Mouse (Mus musculus): ENCODE measurements around the gene Olfr1046. TPM values are rescaled to one million over a fixed set of nuclear protein-coding genes. Genes with fewer than 3 reads are reported as not detected.
"Not testable (repeated sequence)": the region's sequence is repeated elsewhere in the genome, so short reads cannot be mapped to it uniquely, and the experiment has no call there.

Gene Olfr1046
- not detected in 2 replicates for polyA plus RNA-seq (2014; fragmentation: Nextera tagmentation; extraction: Ambion mirVana)

- H3K27ac ChIP-seq (ENCODE audit: low read depth, low read length): no peak within 1 kb of the TSS
- 64% methylated on average over 2 of the region's 2 CpGs for WGBS (ENCODE audit: insufficient replicate concordance)
- no peak for ATAC-seq (replicated peaks; ENCODE audit: insufficient number of reproducible peaks, low FRiP score, low TSS enrichment)
Observed at GRCm38 (mm10) chr2:86219214-86219613, at the start of gene Olfr1046. Olfr1046 (minus strand) TSS chr2:86219314.

GRCm38 (mm10) chr2:86258228-86258627 is 39.1 kb upstream of the Olfr1046 start, which contains the start of gene Olfr1049:
Olfr1049 (minus strand) TSS chr2:86258328.
- H3K4me2 ChIP-seq; H3K27me3 ChIP-seq (ENCODE audit: control insufficient read depth, insufficient read depth, low read length); H3K9ac ChIP-seq (ENCODE audit: low read depth, low read length); H3K9me3 ChIP-seq (replicated peaks; ENCODE audit: control insufficient read depth, low read length); H3K36me3 ChIP-seq (ENCODE audit: control insufficient read depth, insufficient read depth, low read length); H3K27ac ChIP-seq (ENCODE audit: low read depth, low read length); ATAC-seq (replicated peaks; ENCODE audit: insufficient number of reproducible peaks, low FRiP score, low TSS enrichment); H3K4me1 ChIP-seq (ENCODE audit: control insufficient read depth, insufficient read depth, low read length); H3K4me3 ChIP-seq (ENCODE audit: low read depth, low read length): not testable (repeated sequence)

More at GRCm38 (mm10) chr2:86219214-86219613, at the start of gene Olfr1046:
- Histone ChIP-seq H3K9me3 (replicated peaks; ENCODE audit: control insufficient read depth, low read length) (no peaks in the 10 kb centered on the region), H3K36me3 (ENCODE audit: control insufficient read depth, insufficient read depth, low read length) (no peaks in the 10 kb centered on the region), H3K4me2 (no peak within 1 kb of the TSS), H3K4me3 (ENCODE audit: low read depth, low read length) (no peak within 1 kb of the TSS), H3K27me3 (ENCODE audit: control insufficient read depth, insufficient read depth, low read length) (no peaks in the 10 kb centered on the region), H3K4me1 (ENCODE audit: control insufficient read depth, insufficient read depth, low read length) (no peaks in the 10 kb centered on the region), H3K9ac (ENCODE audit: low read depth, low read length) (no peak within 1 kb of the TSS)

GRCm38 (mm10) chr2:86240189-86240588 is 21.1 kb upstream of the Olfr1046 start, which contains the start of gene Olfr1048:
Olfr1048 (minus strand) TSS chr2:86240289.
- Histone ChIP-seq H3K4me3 (ENCODE audit: low read depth, low read length) (no peak within 1 kb of the TSS), H3K9ac (ENCODE audit: low read depth, low read length) (no peak within 1 kb of the TSS), H3K36me3 (ENCODE audit: control insufficient read depth, insufficient read depth, low read length) (no peaks in the 10 kb centered on the region), H3K4me2 (no peak within 1 kb of the TSS), H3K4me1 (ENCODE audit: control insufficient read depth, insufficient read depth, low read length) (no peaks in the 10 kb centered on the region), H3K27me3 (ENCODE audit: control insufficient read depth, insufficient read depth, low read length) (no peaks in the 10 kb centered on the region), H3K27ac (ENCODE audit: low read depth, low read length) (no peak within 1 kb of the TSS), H3K9me3 (replicated peaks; ENCODE audit: control insufficient read depth, low read length) (no peaks in the 10 kb centered on the region)
- no peak for ATAC-seq (replicated peaks; ENCODE audit: insufficient number of reproducible peaks, low FRiP score, low TSS enrichment)

- Histone ChIP-seq H3K36me3 (ENCODE audit: control insufficient read depth, insufficient read depth, low read length) (no peaks in the 10 kb centered on the region), H3K9me3 (replicated peaks; ENCODE audit: control insufficient read depth, low read length) (no peaks in the 10 kb centered on the region), H3K4me3 (ENCODE audit: low read depth, low read length) (no peak within 1 kb of the TSS), H3K4me1 (ENCODE audit: control insufficient read depth, insufficient read depth, low read length) (no peaks in the 10 kb centered on the region), H3K4me2 (no peak within 1 kb of the TSS), H3K27me3 (ENCODE audit: control insufficient read depth, insufficient read depth, low read length) (no peaks in the 10 kb centered on the region), H3K27ac (ENCODE audit: low read depth, low read length) (no peak within 1 kb of the TSS), H3K9ac (ENCODE audit: low read depth, low read length) (no peak within 1 kb of the TSS)
- 81% methylated on average over 1 of the region's 1 CpGs for WGBS (ENCODE audit: insufficient replicate concordance)
- no peak for ATAC-seq (replicated peaks; ENCODE audit: insufficient number of reproducible peaks, low FRiP score, low TSS enrichment)
Observed at GRCm38 (mm10) chr2:86231301-86231700, 12.2 kb upstream of the Olfr1046 start, which contains the start of gene Olfr1047. Olfr1047 (minus strand) TSS chr2:86231401.

GRCm38 (mm10) chr2:86202909-86203308 is 16.2 kb downstream of the Olfr1046 start, which contains the start of gene Olfr1045:
Olfr1045 (minus strand) TSS chr2:86203009.
- ATAC-seq (replicated peaks; ENCODE audit: insufficient number of reproducible peaks, low FRiP score, low TSS enrichment): no peak
- no peak within 1 kb of the TSS for H3K27ac ChIP-seq (ENCODE audit: low read depth, low read length)
- H3K4me3 ChIP-seq (ENCODE audit: low read depth, low read length): no peak within 1 kb of the TSS
- no peaks in the 10 kb centered on the region for H3K4me1 ChIP-seq (ENCODE audit: control insufficient read depth, insufficient read depth, low read length)
- no peaks in the 10 kb centered on the region for H3K27me3 ChIP-seq (ENCODE audit: control insufficient read depth, insufficient read depth, low read length)
- no peaks in the 10 kb centered on the region for H3K36me3 ChIP-seq (ENCODE audit: control insufficient read depth, insufficient read depth, low read length)
- no peak within 1 kb of the TSS for H3K4me2 ChIP-seq
- no peaks in the 10 kb centered on the region for H3K9me3 ChIP-seq (replicated peaks; ENCODE audit: control insufficient read depth, low read length)
- H3K9ac ChIP-seq (ENCODE audit: low read depth, low read length): no peak within 1 kb of the TSS

GRCm38 (mm10) chr2:86195863-86196262 is 23.3 kb downstream of the Olfr1046 start:
- Histone ChIP-seq H3K36me3 (ENCODE audit: control insufficient read depth, insufficient read depth, low read length) (no peaks in the 10 kb centered on the region), H3K4me1 (ENCODE audit: control insufficient read depth, insufficient read depth, low read length) (no peaks in the 10 kb centered on the region), H3K4me2 (no peak overlapping the region), H3K27ac (ENCODE audit: low read depth, low read length) (no peak overlapping the region), H3K9ac (ENCODE audit: low read depth, low read length) (no peak overlapping the region), H3K9me3 (replicated peaks; ENCODE audit: control insufficient read depth, low read length) (no peaks in the 10 kb centered on the region), H3K27me3 (ENCODE audit: control insufficient read depth, insufficient read depth, low read length) (no peaks in the 10 kb centered on the region), H3K4me3 (ENCODE audit: low read depth, low read length) (no peak overlapping the region)
- no peak for ATAC-seq (replicated peaks; ENCODE audit: insufficient number of reproducible peaks, low FRiP score, low TSS enrichment)
- WGBS (ENCODE audit: insufficient replicate concordance): 30% methylated on average over 1 of the region's 1 CpGs

- Histone ChIP-seq H3K4me2 (no peak within 1 kb of the TSS), H3K9me3 (replicated peaks; ENCODE audit: control insufficient read depth, low read length) (no peaks in the 10 kb centered on the region), H3K4me1 (ENCODE audit: control insufficient read depth, insufficient read depth, low read length) (no peaks in the 10 kb centered on the region), H3K27me3 (ENCODE audit: control insufficient read depth, insufficient read depth, low read length) (no peaks in the 10 kb centered on the region), H3K36me3 (ENCODE audit: control insufficient read depth, insufficient read depth, low read length) (no peaks in the 10 kb centered on the region), H3K27ac (ENCODE audit: low read depth, low read length) (no peak within 1 kb of the TSS), H3K4me3 (ENCODE audit: low read depth, low read length) (no peak within 1 kb of the TSS), H3K9ac (ENCODE audit: low read depth, low read length) (no peak within 1 kb of the TSS)
- no peak for ATAC-seq (replicated peaks; ENCODE audit: insufficient number of reproducible peaks, low FRiP score, low TSS enrichment)
Observed at GRCm38 (mm10) chr2:86185583-86185982, 33.5 kb downstream of the Olfr1046 start, which contains the start of gene Olfr52. Olfr52 (minus strand) TSS chr2:86185683.

- Histone ChIP-seq H3K9ac (ENCODE audit: low read depth, low read length) (no peak overlapping the region), H3K4me2 (no peak overlapping the region), H3K27me3 (ENCODE audit: control insufficient read depth, insufficient read depth, low read length) (no peaks in the 10 kb centered on the region), H3K4me1 (ENCODE audit: control insufficient read depth, insufficient read depth, low read length) (no peaks in the 10 kb centered on the region), H3K27ac (ENCODE audit: low read depth, low read length) (no peak overlapping the region), H3K9me3 (replicated peaks; ENCODE audit: control insufficient read depth, low read length) (no peaks in the 10 kb centered on the region), H3K36me3 (ENCODE audit: control insufficient read depth, insufficient read depth, low read length) (no peaks in the 10 kb centered on the region), H3K4me3 (ENCODE audit: low read depth, low read length) (no peak overlapping the region)
- ATAC-seq (replicated peaks; ENCODE audit: insufficient number of reproducible peaks, low FRiP score, low TSS enrichment): no peak
- WGBS (ENCODE audit: insufficient replicate concordance): 84% methylated on average over 3 of the region's 3 CpGs
Observed at GRCm38 (mm10) chr2:86179950-86180349, 39.2 kb downstream of the Olfr1046 start.

- Histone ChIP-seq H3K9me3 (replicated peaks; ENCODE audit: control insufficient read depth, low read length) (no peaks in the 10 kb centered on the region), H3K4me1 (ENCODE audit: control insufficient read depth, insufficient read depth, low read length) (no peaks in the 10 kb centered on the region), H3K36me3 (ENCODE audit: control insufficient read depth, insufficient read depth, low read length) (no peaks in the 10 kb centered on the region), H3K27ac (ENCODE audit: low read depth, low read length) (no peak within 1 kb of the TSS), H3K27me3 (ENCODE audit: control insufficient read depth, insufficient read depth, low read length) (no peaks in the 10 kb centered on the region), H3K9ac (ENCODE audit: low read depth, low read length) (no peak within 1 kb of the TSS), H3K4me3 (ENCODE audit: low read depth, low read length) (no peak within 1 kb of the TSS), H3K4me2 (no peak within 1 kb of the TSS)
- no peak for ATAC-seq (replicated peaks; ENCODE audit: insufficient number of reproducible peaks, low FRiP score, low TSS enrichment)
Observed at GRCm38 (mm10) chr2:86177720-86178119, 41.4 kb downstream of the Olfr1046 start, which contains the start of gene Olfr1044. Olfr1044 (minus strand) TSS chr2:86177820.
